Comparison of ENCODE assay signal across 21 mouse cellular contexts in genomic region chr14:25905243-25905642, GRCm38 (mm10). TPM values are rescaled to one million over a fixed set of nuclear protein-coding genes. Genes with fewer than 3 reads are reported as not detected.
DNase-seq lines count a peak whose midpoint lies in the region; ATAC-seq and TF ChIP-seq lines count a peak whose summit lies in the region.
"Not testable (repeated sequence)": the region's sequence is repeated elsewhere in the genome, so short reads cannot be mapped to it uniquely, and the experiment has no call there.
"Had no signal": no experiment of that assay in that cellular context is flagged by ENCODE, and none has a peak within 500 bp of the region (broad histone marks: within the 10 kb centered on the region; RNA-seq: fewer than 3 reads in every experiment).

No protein-coding gene starts in this region.

- not testable (repeated sequence) for H3K36me3 ChIP-seq in hindbrain, postnatal 0 days (ENCODE audit: insufficient read depth, low read length)

- not testable (repeated sequence) for H3K9me3 ChIP-seq in hindbrain, postnatal 0 days (ENCODE audit: low read length)

- peak; percentile 0 for DNase-seq in cerebellum, postnatal 36 days
- DNase-seq in frontal cortex, postnatal 10 days (ENCODE audit: low spot score in 2 of 2) = peak; percentile 3 to 5
- DNase-seq in hindbrain, postnatal 0 days (ENCODE audit: low spot score) = not testable (repeated sequence)
- peak; percentile 0 to 14 for DNase-seq in left cerebral cortex, adult 8-10 months (ENCODE audit: low spot score in 2 of 2)
- DNase-seq in left cerebral cortex, postnatal 4 days = peak; percentile 1
- DNase-seq in right cerebral cortex, postnatal 10 days (ENCODE audit: low spot score in 2 of 2) = peak; percentile 18 to 26
- DNase-seq in testis, postnatal 10 days (ENCODE audit: low spot score) = peak; percentile 0

- not testable (repeated sequence) for H3K4me1 ChIP-seq in hindbrain, postnatal 0 days (ENCODE audit: insufficient read depth, low read length)

- H3K27me3 ChIP-seq in hindbrain, postnatal 0 days (ENCODE audit: insufficient read depth, low read length) = not testable (repeated sequence)

- peak; percentile 29; the same call in 1 of the 2 replicates for ATAC-seq in hindbrain, postnatal 0 days

- H3K27ac ChIP-seq in hindbrain, postnatal 0 days = not testable (repeated sequence)

- H3K4me3 ChIP-seq in hindbrain, postnatal 0 days (ENCODE audit: low read length) = not testable (repeated sequence)

- WGBS in hindbrain, postnatal 0 days = 27% methylated on average over 1 of the region's 5 CpGs

- not testable (repeated sequence) for H3K9ac ChIP-seq in hindbrain, postnatal 0 days (replicated peaks; ENCODE audit: low read length)

- intact Hi-C loops in left cerebral cortex, postnatal 4 days (cut with DNase I) = not testable (repeated sequence)

- not testable (repeated sequence) for H3K4me2 ChIP-seq in hindbrain, postnatal 0 days (ENCODE audit: low read depth, low read length)

- TF ChIP-seq CTCF in hindbrain, postnatal 0 days (IDR thresholded peaks at IDR 0.05; ENCODE audit: low read depth) = not testable (repeated sequence)

RNA-seq across cellular contexts. Expression of gene Plac9a, which starts 2.3 kb away (rescaled TPM):
- total RNA-seq in hindbrain, postnatal 0 days (2014; rRNA removed) = 2.0 TPM in 1 of 2 replicates, not detected in the other
- polyA plus RNA-seq in hindbrain, postnatal 0 days (2015; fragmentation: Nextera tagmentation; extraction: Ambion mirVana) = 0.41 TPM in 1 of 2 replicates, not detected in the other
- total RNA-seq in left cerebral cortex, adult 8-10 months (2022) = 1 to 10 TPM in 1 of 4 experiments, not detected in 3; 1.7 TPM
- 1 to 10 TPM in 1 of 2 experiments, not detected in 1; 1.0 TPM for total RNA-seq in left cerebral cortex, postnatal 4 days (2021)
- total RNA-seq: granulocyte monocyte progenitor cell, adult 5-6 weeks; MEL had no signal
- polyA plus RNA-seq: brain, embryonic 14.5 days; embryonic facial prominence, embryonic 13.5 days; forebrain, embryonic 13.5 days; heart, embryonic 13.5 days; hindbrain, embryonic 11.5 days; hindbrain, embryonic 15.5 days had no signal

RNA-seq across cellular contexts. Expression of gene Tmem254a, which starts 22.2 kb away (rescaled TPM):
- 8.3 and 8.6 TPM in 2 replicates for total RNA-seq in hindbrain, postnatal 0 days (2014; rRNA removed)
- 5.0 and 9.1 TPM in 2 replicates for polyA plus RNA-seq in hindbrain, postnatal 0 days (2015; fragmentation: Nextera tagmentation; extraction: Ambion mirVana)
- 10 to 100 TPM in 1 of 4 experiments, 1 to 10 TPM in 3; 3.1 to 10.7 (median 5.5) TPM for total RNA-seq in left cerebral cortex, adult 8-10 months (2022)
- total RNA-seq in left cerebral cortex, postnatal 4 days (2021) = 10 to 100 TPM; 14.9 to 17.5 TPM

RNA-seq across cellular contexts. Expression of gene Cphx1, which starts 32.9 kb away (rescaled TPM):
- not detected in 2 replicates for total RNA-seq in hindbrain, postnatal 0 days (2014; rRNA removed)
- not detected in 2 replicates for polyA plus RNA-seq in hindbrain, postnatal 0 days (2015; fragmentation: Nextera tagmentation; extraction: Ambion mirVana)
- total RNA-seq in left cerebral cortex, adult 8-10 months (2022) = not detected
- not detected for total RNA-seq in left cerebral cortex, postnatal 4 days (2021)
- total RNA-seq: adrenal gland, postnatal 10 days; adrenal gland, postnatal 4 days; gastrocnemius, adult 2 months; gastrocnemius, postnatal 25 days; granulocyte monocyte progenitor cell, adult 5-6 weeks; heart, postnatal 36 days; MEL had no signal
- polyA plus RNA-seq: brain, embryonic 14.5 days; C2C12; embryonic facial prominence, embryonic 13.5 days; forebrain, embryonic 13.5 days; hindbrain, embryonic 11.5 days; hindbrain, embryonic 15.5 days had no signal
